Mouse (Mus musculus) heart, postnatal 0 days (tissue): ENCODE measurements around the gene Ankrd44. TPM values are rescaled to one million over a fixed set of nuclear protein-coding genes. Genes with fewer than 3 reads are reported as not detected.

Experiments
- ATAC-seq: fragments of 200-750 bp; cut with Nextera tagmentation; 2 replicates; pipeline ENCODE4 v1.8.0; 2017; ENCODE audit warnings: low read depth, moderate number of reproducible peaks, moderate library complexity; ENCODE audit not compliant: insufficient read depth
- DNase-seq: peaks from one replicate; pipeline ENCODE4 v3.0.0-alpha.2; 2016; ENCODE audit warnings: low spot score
- H3K27ac ChIP-seq: fragments of 300-500 bp; sonication (generic); 2 replicates; pipeline ENCODE4 v1.5.1; 2014; ENCODE audit warnings: low read depth, mild to moderate bottlenecking
- H3K27me3 ChIP-seq: fragments of 300-500 bp; sonication (generic); 2 replicates; pipeline ENCODE4 v1.6.1; 2014; ENCODE audit warnings: low read length, mixed read lengths; ENCODE audit not compliant: control insufficient read depth, insufficient read depth
- H3K36me3 ChIP-seq: fragments of 300-500 bp; sonication (generic); replicated peaks from 2 replicates; pipeline ENCODE4 v1.6.1; 2014; ENCODE audit warnings: low read length, mixed read lengths; ENCODE audit not compliant: control insufficient read depth, insufficient read depth
- H3K4me1 ChIP-seq: fragments of 300-500 bp; sonication (generic); 2 replicates; pipeline ENCODE4 v1.6.1; 2014; ENCODE audit warnings: antibody characterized with exemption; ENCODE audit not compliant: control insufficient read depth, insufficient read depth
- H3K4me2 ChIP-seq: fragments of 300-500 bp; sonication (generic); 2 replicates; pipeline ENCODE4 v1.6.1; 2014; ENCODE audit warnings: low read depth, mild to moderate bottlenecking, low read length, moderate library complexity
- H3K4me3 ChIP-seq: fragments of 300-500 bp; sonication (generic); 2 replicates; pipeline ENCODE4 v1.5.1; 2014; ENCODE audit warnings: low read depth, low read length
- H3K9ac ChIP-seq: fragments of 300-500 bp; sonication (generic); replicated peaks from 2 replicates; pipeline ENCODE4 v1.6.1; 2014; ENCODE audit warnings: low read depth, low read length, mixed read lengths
- H3K9me3 ChIP-seq: fragments of 300-500 bp; sonication (generic); replicated peaks from 2 replicates; pipeline ENCODE4 v1.6.1; 2016; ENCODE audit warnings: low read length; ENCODE audit not compliant: control insufficient read depth
- CTCF ChIP-seq: IDR thresholded peaks from 2 replicates; pipeline ENCODE4 v1.5.1; 2016; ENCODE audit warnings: antibody characterized with exemption, control low read depth, low read depth
- EP300 ChIP-seq: IDR thresholded peaks from 2 replicates; pipeline ENCODE4 v1.6.1; 2016; ENCODE audit warnings: antibody characterized with exemption, low read depth
- WGBS: fragments of 180-500 bp; shearing (Covaris S2); extraction: QIAGEN DNeasy Blood & Tissue Kit; methylation state at CpG from one replicate; pipeline ENCODE4 v1.1.7; 2014; 5-methylcytosine and 5-hydroxymethylcytosine counted together
- polyA plus RNA-seq: library from polyadenylated mRNA; unstranded; fragments of >200 nt; fragmentation: Nextera tagmentation; extraction: Ambion mirVana; gene quantifications from 2 replicates; pipeline ENCODE4 v1.2.1, GENCODE M21; 2015
- total RNA-seq: library from RNA; depleted of rRNA; stranded (reverse); fragments of >200 nt; gene quantifications from 2 replicates; pipeline ENCODE4 v1.2.3, GENCODE M21; 2014; ENCODE audit warnings: low replicate concordance

The Ankrd44 gene
- total and polyA plus RNA-seq, 2 experiments from 2014 or later = 3.3 to 9.6 TPM

- H3K9ac ChIP-seq = no peak overlapping the region
- no peak overlapping the region for H3K4me3 ChIP-seq
- no peak for TF ChIP-seq EP300
- no peak for TF ChIP-seq CTCF
- WGBS = 83% methylated on average over 2 of the region's 2 CpGs
- no peaks in the 10 kb centered on the region for H3K36me3 ChIP-seq
- H3K4me1 ChIP-seq = peaks cover 47% of the 10 kb centered on the region
- no peaks in the 10 kb centered on the region for H3K27me3 ChIP-seq
- DNase-seq (no peak), ATAC-seq (no peak)
- no peak overlapping the region for H3K27ac ChIP-seq
- H3K4me2 ChIP-seq = no peak overlapping the region
- no peaks in the 10 kb centered on the region for H3K9me3 ChIP-seq
These were observed 28.5 kb downstream of the Ankrd44 start for GRCm38 (mm10) chr1:54897726-54898125.

- TF ChIP-seq EP300 (no peak), CTCF (no peak)
- no peak overlapping the region for H3K4me3 ChIP-seq
- WGBS = 56% methylated on average over 11 of the region's 12 CpGs
- ATAC-seq (no peak), DNase-seq (no peak)
- no peaks in the 10 kb centered on the region for H3K36me3 ChIP-seq
- no peak overlapping the region for H3K27ac ChIP-seq
- peaks cover 40% of the 10 kb centered on the region for H3K4me1 ChIP-seq
- H3K4me2 ChIP-seq = no peak overlapping the region
- H3K9ac ChIP-seq = no peak overlapping the region
- H3K27me3 ChIP-seq = no peaks in the 10 kb centered on the region
- no peaks in the 10 kb centered on the region for H3K9me3 ChIP-seq
These were observed 29.8 kb downstream of the Ankrd44 start for GRCm38 (mm10) chr1:54896109-54897085.

GRCm38 (mm10) chr1:54888449-54888848 is 37.7 kb downstream of the Ankrd44 start:
- peaks cover 11% of the 10 kb centered on the region; the same call in 1 of the 2 replicates for H3K4me1 ChIP-seq
- H3K27me3 ChIP-seq = no peaks in the 10 kb centered on the region
- no peak overlapping the region for H3K27ac ChIP-seq
- ATAC-seq (no peak), DNase-seq (no peak)
- no peaks in the 10 kb centered on the region for H3K9me3 ChIP-seq
- 37% methylated on average over 5 of the region's 5 CpGs for WGBS
- no peak overlapping the region for H3K4me3 ChIP-seq
- no peaks in the 10 kb centered on the region for H3K36me3 ChIP-seq
- no peak overlapping the region for H3K9ac ChIP-seq
- H3K4me2 ChIP-seq = no peak overlapping the region
- TF ChIP-seq EP300 = no peak
- no peak for TF ChIP-seq CTCF

GRCm38 (mm10) chr1:54887873-54888272 is 38.3 kb downstream of the Ankrd44 start:
- DNase-seq = no peak
- Histone ChIP-seq H3K9ac (no peak overlapping the region), H3K4me1 (peaks cover 11% of the 10 kb centered on the region; the same call in 1 of the 2 replicates), H3K9me3 (no peaks in the 10 kb centered on the region), H3K4me2 (no peak overlapping the region), H3K36me3 (no peaks in the 10 kb centered on the region), H3K4me3 (no peak overlapping the region), H3K27me3 (no peaks in the 10 kb centered on the region), H3K27ac (no peak overlapping the region)
- ATAC-seq = no peak
- no peak for TF ChIP-seq EP300
- no peak for TF ChIP-seq CTCF
- WGBS = 70% methylated on average over 3 of the region's 3 CpGs

- Histone ChIP-seq H3K36me3 (no peaks in the 10 kb centered on the region), H3K27ac (no peak overlapping the region), H3K27me3 (no peaks in the 10 kb centered on the region), H3K4me3 (no peak overlapping the region), H3K4me1 (no peaks in the 10 kb centered on the region), H3K9ac (no peak overlapping the region), H3K4me2 (no peak overlapping the region), H3K9me3 (no peaks in the 10 kb centered on the region)
- TF ChIP-seq EP300 (no peak), CTCF (no peak)
- ATAC-seq (no peak), DNase-seq (no peak)
- 86% methylated on average over 2 of the region's 2 CpGs for WGBS
These were observed 43.2 kb downstream of the Ankrd44 start for GRCm38 (mm10) chr1:54882856-54883467.
